Mouse (Mus musculus): Measurements from ENCODE around the gene Dhh. TPM values are rescaled to one million over a fixed set of nuclear protein-coding genes. Genes with fewer than 3 reads are reported as not detected.
"Not testable (repeated sequence)": the region's sequence is repeated elsewhere in the genome, so short reads cannot be mapped to it uniquely, and the experiment has no call there.

Gene Dhh
- total and polyA plus RNA-seq, 2 experiments from 2014 or later: 0.68 to 0.85 TPM

DNA sequence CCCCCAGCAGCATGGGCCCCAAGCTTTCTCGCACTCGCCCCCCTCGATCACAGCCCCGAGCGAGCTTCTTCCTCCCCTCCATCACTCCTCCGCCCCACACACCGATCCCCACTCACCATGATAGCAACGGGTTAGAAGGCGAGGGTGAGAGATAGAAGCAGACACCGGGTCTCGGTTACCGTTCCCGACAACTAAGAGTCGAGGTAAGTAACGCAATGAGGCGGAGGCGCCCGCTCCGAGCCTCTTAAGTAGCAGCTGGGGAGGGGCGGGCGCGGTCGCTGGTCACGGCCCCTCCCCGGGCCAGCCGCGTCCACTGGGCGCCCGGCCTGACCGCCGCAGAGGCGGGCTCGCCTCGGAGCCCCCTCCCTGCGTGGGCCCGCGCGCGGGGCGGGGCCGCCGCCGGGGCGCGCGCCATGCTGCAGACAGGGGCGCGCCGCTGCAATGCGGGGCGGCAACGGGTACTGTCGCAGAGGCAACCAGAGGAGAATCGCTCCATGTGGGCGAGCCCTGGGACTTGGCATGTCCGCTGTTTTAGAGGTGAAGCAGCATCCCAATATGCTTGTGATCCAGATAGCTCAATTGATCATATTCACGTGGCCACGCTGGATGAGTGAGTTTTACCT, 36.0 kb upstream of the Dhh start, which contains the start of gene Tuba1b:
Tuba1b (minus strand) TSS at position 349 of the 623 bp plus-strand sequence.
- under 1% methylated on average over 51 of the region's 58 CpGs for WGBS
- peak; percentile 98 for DNase-seq (ENCODE audit: low spot score)
- TF ChIP-seq CTCF (IDR thresholded peaks at IDR 0.05; ENCODE audit: low read depth): peak; percentile 26; the same call in 1 of the 2 replicates
- H3K4me2 ChIP-seq (ENCODE audit: low read depth, low read length): peak within 1 kb of the TSS; percentile 89
- H3K9me3 ChIP-seq (ENCODE audit: low read length): no peaks in the 10 kb centered on the region
- peak within 1 kb of the TSS; percentile 79 for H3K9ac ChIP-seq (replicated peaks; ENCODE audit: low read length)
- no peaks in the 10 kb centered on the region for H3K27me3 ChIP-seq (ENCODE audit: insufficient read depth, low read length)
- H3K36me3 ChIP-seq (ENCODE audit: insufficient read depth, low read length): peaks cover 10% of the 10 kb centered on the region; the same call in 1 of the 2 replicates
- peak; percentile 95 for ATAC-seq
- H3K4me1 ChIP-seq (ENCODE audit: insufficient read depth, low read length): peaks cover 9% of the 10 kb centered on the region
- H3K4me3 ChIP-seq (ENCODE audit: low read length): peak within 1 kb of the TSS; percentile 66
- H3K27ac ChIP-seq: peak within 1 kb of the TSS; percentile 98

- Histone ChIP-seq H3K36me3 (ENCODE audit: insufficient read depth, low read length) (peaks cover 10% of the 10 kb centered on the region; the same call in 1 of the 2 replicates), H3K4me2 (ENCODE audit: low read depth, low read length) (peak overlapping the region; percentile 89), H3K27me3 (ENCODE audit: insufficient read depth, low read length) (no peaks in the 10 kb centered on the region), H3K27ac (peak overlapping the region; percentile 98), H3K4me3 (ENCODE audit: low read length) (peak overlapping the region; percentile 66), H3K4me1 (ENCODE audit: insufficient read depth, low read length) (peaks cover 9% of the 10 kb centered on the region), H3K9me3 (ENCODE audit: low read length) (no peaks in the 10 kb centered on the region), H3K9ac (replicated peaks; ENCODE audit: low read length) (peak overlapping the region; percentile 79)
- peak; percentile 99 for DNase-seq (ENCODE audit: low spot score)
- 0% methylated on average over 35 of the region's 35 CpGs for WGBS
- no peak for TF ChIP-seq CTCF (IDR thresholded peaks at IDR 0.05; ENCODE audit: low read depth)
- ATAC-seq: peak; percentile 87
Measured at GRCm38 (mm10) chr15:98933833-98934216, 35.5 kb upstream of the Dhh start.

DNA sequence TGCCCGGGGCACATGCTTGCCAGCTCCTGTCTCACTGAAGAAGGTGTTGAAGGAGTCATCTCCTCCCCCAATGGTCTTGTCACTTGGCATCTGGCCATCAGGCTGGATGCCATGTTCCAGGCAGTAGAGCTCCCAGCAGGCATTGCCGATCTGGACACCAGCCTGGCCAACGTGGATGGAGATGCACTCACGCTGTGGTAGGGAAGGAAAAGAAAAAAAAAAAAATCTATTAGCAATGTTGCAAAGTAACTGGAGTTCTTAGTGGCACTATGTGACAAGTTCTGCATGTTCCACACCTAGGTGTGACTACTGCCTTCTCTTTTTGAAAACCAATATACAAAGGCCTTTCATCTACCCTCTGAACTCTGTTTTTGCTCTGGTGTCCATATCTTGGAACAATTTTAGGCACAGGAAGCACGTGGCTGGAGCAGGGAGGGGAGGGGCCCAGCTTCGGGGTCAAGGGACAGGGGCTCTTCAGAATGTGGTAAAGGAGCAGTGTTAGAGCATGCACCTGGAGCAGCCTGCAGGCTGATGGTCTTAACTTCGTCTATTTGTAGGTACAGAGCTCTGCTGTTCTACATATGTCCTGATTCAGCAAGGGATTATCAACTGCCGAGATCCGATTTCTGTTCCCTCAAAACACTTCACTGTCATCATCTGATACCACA, 34.8 kb upstream of the Dhh start:
- under 1% methylated on average over 8 of the region's 9 CpGs for WGBS
- peak; percentile 47 for DNase-seq (ENCODE audit: low spot score)

DNA sequence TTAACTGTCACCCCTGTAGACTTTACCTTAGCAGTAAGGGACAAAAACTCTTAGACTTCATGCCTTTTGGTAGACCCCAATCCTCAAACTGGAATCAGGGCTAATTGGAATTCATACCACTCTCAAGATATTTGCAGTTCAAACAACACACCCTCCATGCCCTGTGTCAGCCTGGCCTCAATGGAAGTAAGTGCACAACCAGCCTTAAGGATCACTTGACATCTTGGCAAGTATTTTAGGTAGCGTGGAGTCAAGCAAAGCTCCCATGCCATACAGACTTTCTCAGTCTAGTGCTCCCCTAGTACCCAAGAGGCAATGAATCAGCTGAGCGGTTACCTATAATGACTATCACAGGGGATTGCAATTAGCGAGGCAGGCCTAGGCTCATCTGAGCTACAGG, 32.7 kb upstream of the Dhh start:
- no peak for ATAC-seq
- peak overlapping the region; percentile 21; the same call in 1 of the 2 replicates for H3K4me2 ChIP-seq (ENCODE audit: low read depth, low read length)
- whole genome bisulfite sequencing: 65% methylated on average over 3 of the region's 3 CpGs

More for the DNA sequence above, 34.8 kb upstream of the Dhh start:
- not testable (repeated sequence) for ATAC-seq; H3K4me1 ChIP-seq (ENCODE audit: insufficient read depth, low read length); H3K27me3 ChIP-seq (ENCODE audit: insufficient read depth, low read length); H3K9me3 ChIP-seq (ENCODE audit: low read length); H3K36me3 ChIP-seq (ENCODE audit: insufficient read depth, low read length)
- peak overlapping the region; percentile 98 for H3K27ac ChIP-seq
- peak overlapping the region; percentile 89 for H3K4me2 ChIP-seq (ENCODE audit: low read depth, low read length)
- peak overlapping the region; percentile 79 for H3K9ac ChIP-seq (replicated peaks; ENCODE audit: low read length)
- H3K4me3 ChIP-seq (ENCODE audit: low read length): peak overlapping the region; percentile 66

GRCm38 (mm10) chr15:98930017-98930734, 31.8 kb upstream of the Dhh start:
- no peak for TF ChIP-seq CTCF (IDR thresholded peaks at IDR 0.05; ENCODE audit: low read depth)
- Histone ChIP-seq H3K27ac (no peak overlapping the region), H3K36me3 (ENCODE audit: insufficient read depth, low read length) (peaks cover 10% of the 10 kb centered on the region; the same call in 1 of the 2 replicates), H3K4me3 (ENCODE audit: low read length) (no peak overlapping the region), H3K4me2 (ENCODE audit: low read depth, low read length) (no peak overlapping the region), H3K9ac (replicated peaks; ENCODE audit: low read length) (no peak overlapping the region), H3K9me3 (ENCODE audit: low read length) (no peaks in the 10 kb centered on the region), H3K27me3 (ENCODE audit: insufficient read depth, low read length) (no peaks in the 10 kb centered on the region), H3K4me1 (ENCODE audit: insufficient read depth, low read length) (peaks cover 9% of the 10 kb centered on the region)
- 52% methylated on average over 8 of the region's 8 CpGs for WGBS
- DNase-seq (ENCODE audit: low spot score) (no peak), ATAC-seq (no peak)

More for the DNA sequence above, 32.7 kb upstream of the Dhh start:
- Histone ChIP-seq H3K4me1 (ENCODE audit: insufficient read depth, low read length) (peaks cover 9% of the 10 kb centered on the region), H3K9ac (replicated peaks; ENCODE audit: low read length) (no peak overlapping the region), H3K27ac (no peak overlapping the region), H3K36me3 (ENCODE audit: insufficient read depth, low read length) (peaks cover 10% of the 10 kb centered on the region; the same call in 1 of the 2 replicates), H3K4me3 (ENCODE audit: low read length) (no peak overlapping the region), H3K9me3 (ENCODE audit: low read length) (no peaks in the 10 kb centered on the region), H3K27me3 (ENCODE audit: insufficient read depth, low read length) (no peaks in the 10 kb centered on the region)
- TF ChIP-seq CTCF (IDR thresholded peaks at IDR 0.05; ENCODE audit: low read depth): no peak
- no peak for DNase-seq (ENCODE audit: low spot score)

DNA sequence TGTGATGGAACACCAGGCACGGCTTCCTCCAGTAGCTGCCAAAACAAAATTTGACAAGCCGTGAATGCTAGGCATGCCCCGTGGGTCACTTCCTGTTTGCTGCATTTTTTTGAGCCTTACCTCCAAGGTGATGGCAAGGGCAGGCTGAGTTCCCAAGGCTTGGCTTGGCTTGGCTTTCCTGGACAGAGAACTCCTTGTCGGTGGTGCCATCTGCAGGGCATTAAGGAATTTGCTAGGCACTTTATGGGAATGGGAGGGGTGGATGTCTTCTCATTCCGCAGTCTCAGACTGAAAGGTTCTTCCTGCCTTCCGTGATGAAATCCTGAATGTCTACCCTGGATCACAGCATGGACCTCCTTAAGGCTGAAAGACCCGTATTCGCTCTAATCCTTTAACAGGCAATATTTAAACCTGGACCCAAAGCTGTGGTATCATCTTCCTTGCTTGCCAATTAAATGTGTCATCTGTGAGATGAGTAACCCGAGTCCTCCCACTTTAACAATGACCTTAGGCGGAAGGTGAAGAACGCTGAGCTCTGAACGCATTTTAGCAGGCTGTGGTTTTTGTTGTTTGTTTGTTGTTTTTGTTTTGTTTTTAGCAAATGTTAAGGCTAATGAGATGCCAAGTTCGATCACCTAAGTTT, 30.4 kb upstream of the Dhh start:
- H3K9me3 ChIP-seq (ENCODE audit: low read length): no peaks in the 10 kb centered on the region
- no peak overlapping the region for H3K4me3 ChIP-seq (ENCODE audit: low read length)
- TF ChIP-seq CTCF (IDR thresholded peaks at IDR 0.05; ENCODE audit: low read depth): peak; percentile 84
- no peaks in the 10 kb centered on the region for H3K27me3 ChIP-seq (ENCODE audit: insufficient read depth, low read length)
- H3K9ac ChIP-seq (replicated peaks; ENCODE audit: low read length): no peak overlapping the region
- no peak overlapping the region; the same call in 1 of the 2 replicates for H3K27ac ChIP-seq
- WGBS: 13% methylated on average over 13 of the region's 13 CpGs
- DNase-seq (ENCODE audit: low spot score): peak; percentile 90
- H3K4me2 ChIP-seq (ENCODE audit: low read depth, low read length): no peak overlapping the region
- H3K36me3 ChIP-seq (ENCODE audit: insufficient read depth, low read length): peaks cover 10% of the 10 kb centered on the region; the same call in 1 of the 2 replicates
- peak; percentile 81 for ATAC-seq
- peaks cover 9% of the 10 kb centered on the region for H3K4me1 ChIP-seq (ENCODE audit: insufficient read depth, low read length)
